Mouse (Mus musculus): Measurements from ENCODE around the gene Acp4.
"Not testable (repeated sequence)": the region's sequence is repeated elsewhere in the genome, so short reads cannot be mapped to it uniquely, and the experiment has no call there.

The Acp4 gene

DNA sequence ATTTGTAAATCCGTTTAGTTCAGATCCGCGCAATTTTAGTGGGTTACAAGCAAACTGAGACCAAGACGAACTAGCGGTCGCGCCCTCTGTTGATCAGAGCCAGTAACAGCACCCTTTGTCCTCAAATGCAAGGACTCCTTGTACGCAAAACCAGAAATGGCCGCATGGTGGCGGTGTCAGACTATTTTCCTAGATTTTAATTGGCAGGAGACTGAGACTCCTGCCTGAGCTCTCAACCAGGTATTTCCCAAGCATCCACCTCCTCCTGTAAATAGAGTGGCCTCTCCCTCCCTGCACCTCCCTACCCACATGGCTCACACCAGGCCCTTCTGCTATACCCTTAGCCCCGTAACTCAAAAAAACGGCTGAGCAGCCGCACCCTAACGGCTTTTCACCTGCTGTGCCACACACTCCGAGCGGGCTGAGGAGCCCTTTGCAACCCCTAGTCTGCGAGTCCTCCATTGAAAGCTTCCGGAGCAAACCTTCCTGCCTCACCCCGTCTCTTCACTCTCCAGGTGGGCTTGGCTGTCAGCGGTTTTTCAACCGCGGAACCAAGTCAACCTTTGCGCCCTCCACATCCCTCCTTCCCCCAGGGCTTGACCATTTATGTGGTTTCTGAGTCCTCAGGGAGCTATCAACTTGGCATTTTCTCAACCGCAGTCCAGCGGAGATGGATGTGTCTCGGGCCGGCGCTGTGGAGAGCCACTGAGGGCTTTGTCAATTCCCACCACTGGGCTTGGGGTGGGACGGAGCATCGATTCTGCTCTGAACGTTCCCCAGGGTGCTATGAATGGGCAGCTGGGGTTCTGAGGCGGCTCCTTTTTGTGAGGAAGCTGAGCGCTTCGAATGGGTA is 5.8 kb upstream of the Acp4 start:
- DNase-seq = peak; percentile 97

DNA sequence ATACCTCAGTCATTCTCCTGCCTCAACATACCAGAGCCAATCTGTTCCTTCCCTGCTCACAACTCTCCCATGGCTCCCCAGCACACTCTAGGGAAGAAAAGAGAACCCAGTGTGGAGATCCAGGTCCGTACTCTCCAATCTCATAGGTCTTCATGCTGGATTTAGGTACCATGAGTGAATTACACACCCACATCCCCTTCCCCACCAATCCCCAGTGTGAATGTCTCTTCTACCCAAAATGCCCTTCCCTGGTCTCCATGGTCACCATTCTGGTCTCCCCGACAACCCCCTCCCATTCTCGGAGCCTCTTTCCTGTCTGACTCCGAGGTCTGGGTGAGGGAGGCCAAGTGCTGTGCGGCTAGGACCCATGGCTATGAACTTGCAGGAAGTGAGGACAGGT is 4.0 kb upstream of the Acp4 start, which contains the start of gene Gm15517:
Gene Gm15517 (plus strand): TSS at position 301 of the 400 bp plus-strand sequence.
- DNase-seq = no peak

DNA sequence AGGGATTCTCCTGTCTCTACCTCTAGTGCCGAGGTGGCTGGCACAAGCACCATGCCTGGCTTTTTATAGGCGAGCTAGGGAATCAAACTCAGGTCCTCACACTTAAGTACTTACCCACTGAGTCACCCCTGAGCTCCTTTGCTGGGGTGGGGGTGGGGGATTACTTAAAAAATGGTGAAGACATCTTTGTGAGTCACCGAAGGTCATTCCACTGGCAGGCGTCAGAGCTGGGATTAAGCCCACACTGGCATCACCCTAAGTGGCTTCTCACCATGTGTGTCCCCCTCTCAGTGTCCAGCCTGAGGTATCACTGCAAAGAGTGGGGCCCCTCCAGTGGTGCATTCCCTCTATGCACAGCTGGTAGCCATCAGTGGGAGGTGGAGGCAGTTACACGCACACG is 3.2 kb upstream of the Acp4 start:
- DNase-seq = no peak

DNA sequence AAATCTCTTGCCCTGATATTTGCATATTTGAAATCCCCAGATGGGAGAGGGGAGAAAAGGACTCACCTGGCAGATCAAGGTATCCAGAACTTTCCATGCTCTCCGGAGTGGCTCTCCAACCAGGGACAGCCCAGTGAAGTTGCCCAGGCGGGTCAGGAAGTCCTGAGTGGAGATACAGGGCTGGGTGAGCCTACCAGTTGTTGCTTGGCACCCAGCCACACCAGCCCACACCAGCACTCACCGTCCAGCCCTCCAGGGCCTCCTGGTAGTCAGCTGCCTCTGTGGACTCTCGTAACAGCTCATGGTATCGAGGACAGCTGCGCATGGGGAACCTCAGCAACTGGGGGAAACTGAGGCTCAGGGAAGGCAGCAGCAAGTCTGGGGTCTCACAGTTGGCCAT is 2.2 kb downstream of the Acp4 start:
- no peak for DNase-seq

DNA sequence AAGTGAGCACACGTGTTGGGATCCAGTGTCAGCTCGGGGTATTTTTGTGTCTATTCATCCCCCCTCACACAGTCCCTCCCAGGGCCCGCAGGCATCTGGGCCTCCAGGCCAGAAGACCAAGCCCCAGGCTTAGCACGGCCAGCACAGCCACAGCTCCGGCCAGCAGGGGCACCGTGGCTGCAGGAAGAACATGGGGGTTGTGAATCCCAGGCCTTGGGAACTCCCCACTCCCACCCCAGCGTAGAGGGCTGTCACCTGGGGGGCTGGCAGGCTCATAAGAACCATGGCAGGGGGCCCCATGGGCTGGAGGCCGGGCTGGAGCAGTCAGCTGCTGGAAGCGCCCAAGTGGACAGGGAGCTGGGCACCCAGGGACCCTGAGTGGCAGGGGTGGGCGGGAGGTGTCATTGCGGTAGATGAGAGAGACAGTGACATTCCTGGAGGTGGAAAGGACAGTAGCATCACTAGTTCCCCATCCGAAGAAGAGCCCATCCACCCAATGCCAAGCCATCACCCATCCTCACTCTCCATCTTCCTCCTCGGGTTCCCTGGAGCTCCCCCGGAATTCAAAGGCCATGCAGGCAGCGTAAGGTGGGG is 4.1 kb downstream of the Acp4 start:
- DNase-seq = no peak

DNA sequence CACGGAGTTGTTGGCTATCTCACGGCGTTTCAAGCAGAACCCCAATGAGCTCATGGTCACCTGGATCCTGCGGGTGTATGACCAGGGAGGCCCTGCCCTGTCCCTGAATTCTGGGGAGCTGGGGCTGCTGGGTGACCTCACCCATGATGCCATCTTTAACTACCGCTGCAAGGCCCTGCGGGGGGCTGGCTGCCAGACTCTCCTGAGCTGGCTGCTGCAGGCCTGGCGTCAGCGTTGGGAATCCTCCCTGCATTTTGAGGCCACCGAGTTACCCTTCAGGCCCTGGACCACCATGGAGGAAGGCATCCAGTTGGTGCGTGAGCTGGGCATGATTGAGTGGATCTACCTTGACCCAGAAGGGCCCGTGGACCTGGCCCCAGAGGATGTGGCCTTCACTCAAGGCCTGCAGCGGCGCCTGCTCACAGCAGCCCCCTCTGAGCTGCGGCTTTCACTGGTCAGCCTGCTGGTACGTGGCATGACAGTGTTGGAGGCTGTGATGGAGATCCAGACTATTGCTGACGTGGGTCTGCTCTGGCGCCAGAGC is 6.4 kb downstream of the Acp4 start:
- not testable (repeated sequence) for DNase-seq

DNA sequence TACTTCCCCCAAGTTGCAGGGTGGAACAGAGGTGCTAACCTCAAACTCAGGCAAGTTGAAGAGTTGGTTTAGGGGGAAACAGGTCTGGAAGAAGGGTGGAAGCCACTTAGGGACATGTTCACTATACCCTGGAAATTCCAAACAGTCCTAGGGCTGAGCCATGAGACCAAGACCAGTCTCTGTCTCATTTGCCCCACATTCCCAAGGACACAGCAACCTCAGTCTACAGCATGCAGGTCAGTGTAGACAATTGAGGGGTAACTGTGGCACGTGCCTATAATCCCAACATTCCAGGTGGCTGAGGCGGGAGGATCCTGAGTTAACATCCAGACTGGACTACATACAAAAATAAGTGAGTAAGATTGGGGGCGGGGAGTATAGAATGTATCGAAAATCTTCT is 7.9 kb downstream of the Acp4 start:
- no peak for DNase-seq

DNA sequence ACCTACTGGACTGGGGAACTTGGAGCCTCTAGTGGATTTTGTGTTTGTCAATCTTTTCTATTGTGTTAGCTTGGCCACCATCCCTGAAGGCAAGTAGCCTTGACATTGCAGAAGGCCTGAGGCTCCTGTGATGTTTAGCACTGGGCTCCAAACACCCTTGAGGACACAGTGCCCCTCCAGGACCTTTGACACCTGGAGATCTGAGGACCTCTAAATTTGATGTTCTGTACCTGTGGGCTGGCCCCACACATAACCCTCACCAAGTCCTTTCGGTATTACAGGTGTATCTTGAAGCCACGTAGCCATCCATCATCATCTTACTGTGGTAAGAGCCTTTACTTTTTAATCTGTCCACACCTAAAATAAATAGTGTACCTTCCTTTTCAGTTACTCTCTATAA is 9.2 kb downstream of the Acp4 start:
- DNase-seq = no peak

DNA sequence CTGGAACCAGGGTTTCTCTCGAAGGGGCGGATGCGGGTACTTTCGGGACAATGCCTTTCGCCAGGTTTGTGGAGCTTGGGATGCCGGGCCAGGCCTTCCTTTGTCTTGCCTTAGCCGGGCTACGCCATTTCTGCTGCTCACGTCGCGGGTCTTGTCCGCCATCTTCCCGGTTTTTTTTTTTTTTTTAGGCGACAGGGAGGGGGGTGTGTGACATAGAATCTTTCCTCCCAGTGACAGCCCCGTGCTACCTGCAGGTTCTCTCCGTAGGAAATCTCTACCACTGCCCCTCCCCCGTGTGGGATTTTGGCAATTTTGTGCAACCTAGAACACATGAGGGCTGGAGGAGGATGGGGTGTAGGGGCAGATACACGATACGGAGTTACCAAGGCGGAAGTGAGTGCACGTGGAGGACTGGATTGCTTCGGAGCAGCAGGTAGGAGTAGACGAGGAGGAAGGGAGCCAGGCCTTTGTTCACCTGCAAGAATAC is 10.2 kb downstream of the Acp4 start:
- no peak for DNase-seq

DNA sequence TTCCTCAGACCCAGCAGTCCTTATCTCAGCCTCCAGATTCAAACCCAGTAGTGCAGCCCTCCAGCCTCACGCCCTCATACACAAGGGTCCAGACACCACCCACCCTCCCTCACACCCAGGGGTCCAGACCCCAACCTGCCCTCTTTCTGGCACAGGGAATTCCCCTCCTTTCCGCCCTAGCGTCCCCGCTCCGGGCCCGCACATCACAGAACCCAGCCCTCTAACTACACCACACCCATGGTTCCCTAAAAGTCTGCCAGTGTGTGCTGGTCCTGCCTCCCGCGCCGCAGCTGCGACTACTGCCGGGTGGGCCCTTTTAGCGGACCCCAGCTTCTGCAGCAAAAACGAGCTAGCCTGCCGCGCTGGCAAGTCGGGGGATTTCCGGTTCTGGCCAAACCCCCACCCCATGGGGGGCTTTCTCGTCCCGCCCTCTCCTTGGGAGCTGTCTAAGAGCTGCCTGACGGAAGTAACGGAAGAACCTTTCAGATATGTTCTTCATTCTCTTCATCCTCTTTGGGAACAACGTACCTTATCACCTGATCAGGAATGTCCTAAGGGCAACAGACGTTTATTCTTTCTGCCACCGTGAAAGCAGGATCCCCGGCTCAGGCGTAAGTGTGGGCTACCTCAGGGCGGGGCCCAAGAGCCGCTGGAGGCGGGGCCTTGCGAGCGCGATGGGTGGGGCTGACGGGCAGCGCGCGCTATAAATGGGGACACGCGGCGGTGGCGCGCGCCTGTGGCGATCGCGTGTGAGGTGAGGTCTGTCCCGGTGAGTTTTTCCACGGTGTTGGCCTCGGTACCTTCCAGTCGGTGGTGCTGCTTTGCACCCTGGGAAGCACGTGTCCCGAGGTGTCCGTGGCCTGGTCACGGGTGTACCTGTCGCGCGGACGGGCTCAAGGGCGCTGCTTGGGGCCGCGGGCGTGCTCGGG is 10.9 kb downstream of the Acp4 start, which contains the start of the genes 1700028J19Rik and 2410002F23Rik:
Gene 1700028J19Rik (minus strand): TSS at position 641 of the 929 bp plus-strand sequence.
Gene 2410002F23Rik (plus strand): TSS at position 668 of the 929 bp plus-strand sequence.
- DNase-seq = peak; percentile 95

DNA sequence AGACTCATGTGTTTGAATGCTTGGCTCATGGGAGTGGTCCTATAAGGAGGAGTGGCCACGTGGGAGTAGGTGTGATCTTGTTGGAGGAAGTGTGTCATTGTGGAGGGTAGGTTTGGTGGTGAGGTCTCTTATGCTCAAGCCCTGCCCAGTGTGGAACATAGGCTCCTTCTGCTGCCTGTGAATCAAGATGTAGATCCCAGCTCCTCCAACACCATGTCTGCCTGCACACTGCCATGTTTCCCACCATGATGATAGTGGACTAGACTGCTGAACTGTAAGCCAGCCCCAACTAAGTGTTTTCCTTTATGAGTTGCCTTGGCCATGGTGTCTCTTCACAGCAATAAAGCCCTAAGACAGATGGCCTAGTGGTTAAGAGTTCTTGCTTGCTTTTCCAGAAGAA is 13.1 kb downstream of the Acp4 start:
- no peak for DNase-seq

DNA sequence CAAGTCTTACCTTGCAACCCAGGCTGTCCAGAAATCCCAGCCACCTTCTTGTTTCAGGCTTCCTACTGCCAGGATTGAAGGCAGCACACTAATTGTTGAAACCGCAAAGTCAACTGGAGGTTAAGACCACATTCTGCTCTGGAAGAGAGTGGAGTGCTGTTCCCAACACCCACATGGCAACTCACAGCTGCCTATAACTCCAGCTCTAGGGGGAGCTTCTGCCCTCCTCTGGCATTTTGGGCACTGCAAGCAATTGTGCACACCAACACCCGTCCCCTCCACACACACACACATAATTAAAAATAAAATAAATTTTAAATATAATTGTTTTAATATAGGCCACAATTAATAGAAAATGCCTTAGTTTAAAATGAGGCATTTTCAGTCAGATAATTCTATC is 16.0 kb downstream of the Acp4 start:
- no peak for DNase-seq

DNA sequence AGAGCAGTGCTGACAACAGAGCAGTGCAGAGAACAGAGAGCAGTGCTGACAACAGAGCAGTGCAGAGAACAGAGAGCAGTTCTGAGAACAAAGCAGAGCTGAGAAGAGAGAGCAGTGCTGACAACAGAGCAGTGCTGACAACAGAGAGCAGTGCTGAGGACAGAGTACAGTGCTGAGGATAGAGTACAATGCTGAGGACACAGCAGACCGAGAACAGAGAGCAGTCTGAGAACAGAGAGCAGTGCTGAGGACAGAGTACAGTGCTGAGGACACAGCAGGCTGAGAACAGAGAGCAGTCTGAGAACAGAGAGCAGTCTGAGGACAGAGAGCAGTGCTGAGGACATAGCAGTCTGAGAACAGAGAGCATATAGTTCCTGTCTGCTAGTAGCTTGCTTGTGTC is 16.5 kb downstream of the Acp4 start:
- no peak for DNase-seq

DNA sequence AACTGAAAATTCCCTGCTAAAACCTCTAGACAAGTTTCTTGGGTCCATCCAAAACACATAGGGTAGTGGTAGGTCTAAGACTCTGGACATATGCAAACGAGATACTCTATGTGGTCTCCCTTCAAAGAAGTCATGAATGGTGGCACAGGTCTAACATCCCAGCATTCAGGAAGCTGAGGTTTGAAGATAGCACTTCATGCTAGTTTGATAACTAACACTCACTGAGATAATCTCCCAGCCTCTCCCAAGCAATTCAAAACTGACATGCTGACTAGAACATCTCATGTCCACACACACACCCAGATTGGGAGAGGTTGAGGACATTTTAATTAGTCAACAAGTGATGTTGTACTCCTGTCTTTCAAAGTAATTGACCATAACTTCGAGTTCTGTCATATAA is 17.3 kb downstream of the Acp4 start:
- no peak for DNase-seq

DNA sequence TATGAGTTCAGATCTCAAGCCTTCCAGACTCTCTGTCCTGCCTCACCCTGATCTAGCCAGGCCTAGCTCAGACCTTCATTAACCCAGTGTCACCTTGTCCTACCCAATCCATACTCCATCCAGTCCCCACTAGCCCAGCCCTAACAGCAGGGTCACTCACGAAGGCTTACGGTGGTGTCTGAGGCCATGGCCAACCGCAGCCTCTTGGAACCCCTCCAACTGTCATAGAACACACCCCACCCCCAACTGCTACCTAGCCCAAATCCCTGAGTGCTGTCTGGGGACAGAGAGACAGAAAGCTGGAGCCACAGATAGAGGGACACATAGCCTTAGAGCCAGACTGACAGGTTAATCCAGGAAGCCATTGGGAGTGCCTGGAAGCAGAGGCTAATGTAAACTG is 21.3 kb downstream of the Acp4 start, which contains the start of gene Gm36864:
Gene Gm36864 (plus strand): TSS at position 269 of the 400 bp plus-strand sequence.
- no peak for DNase-seq

DNA sequence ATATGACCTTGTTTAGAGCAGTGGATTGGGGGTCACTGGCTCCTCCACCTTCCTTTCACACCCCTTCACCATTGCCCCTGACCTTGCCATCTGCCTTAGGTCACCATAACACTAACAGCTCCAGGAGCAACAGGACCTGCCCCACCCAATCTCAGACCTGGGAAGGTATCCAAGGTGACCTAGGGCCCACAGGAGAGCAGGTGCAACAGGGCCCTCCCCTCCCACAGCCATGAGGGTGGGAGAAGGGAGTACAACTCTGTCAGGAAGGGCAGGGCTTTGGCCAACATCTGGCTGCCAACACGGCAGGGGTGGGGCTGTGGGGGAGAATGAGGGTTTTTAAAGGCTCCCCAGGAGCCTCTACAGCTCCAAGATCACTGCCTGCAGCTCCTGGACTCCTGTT is 32.1 kb downstream of the Acp4 start, which contains the start of gene Klk1:
Gene Klk1 (plus strand): TSS at position 285 of the 400 bp plus-strand sequence.
- DNase-seq = peak; percentile 59

DNA sequence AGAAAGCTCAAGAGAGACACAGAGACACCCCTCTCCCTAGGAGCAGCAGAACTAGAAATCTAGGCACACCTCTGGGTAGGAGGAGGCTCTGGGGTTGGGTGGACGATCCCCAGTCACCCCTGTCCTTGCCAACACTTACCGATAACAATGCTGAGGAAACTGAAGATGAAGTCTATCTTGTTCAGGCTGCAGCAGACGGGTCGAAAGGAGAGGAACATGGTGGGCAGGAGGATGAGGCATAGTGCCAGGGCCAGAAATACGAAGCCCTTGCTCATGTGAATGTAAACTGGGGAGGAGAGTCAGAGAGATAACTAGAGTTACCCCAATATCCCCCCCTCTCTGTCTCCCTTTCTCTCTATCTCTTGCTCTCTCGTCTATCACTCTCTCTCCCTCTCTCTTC is 34.8 kb downstream of the Acp4 start:
- not testable (repeated sequence) for DNase-seq

DNA sequence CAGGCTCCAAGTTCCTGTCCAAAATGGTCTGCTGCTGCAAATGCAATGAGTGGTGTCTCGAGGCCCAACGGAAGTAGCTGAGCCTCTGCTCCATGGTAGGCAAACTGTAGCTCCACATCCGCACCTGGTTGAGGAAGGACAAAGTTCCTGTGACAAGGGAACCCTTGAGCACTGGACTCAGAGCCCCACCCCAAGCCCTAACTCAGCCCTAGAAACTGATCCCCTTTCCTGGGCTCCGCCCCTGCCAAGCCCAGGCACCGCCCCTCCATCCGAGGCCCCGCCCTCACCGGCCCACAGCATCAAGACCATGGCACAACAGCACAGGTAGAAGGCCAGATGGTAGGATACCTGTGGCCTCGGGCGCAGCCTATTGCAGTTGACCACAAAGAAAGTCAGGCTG is 35.6 kb downstream of the Acp4 start:
- not testable (repeated sequence) for DNase-seq

DNA sequence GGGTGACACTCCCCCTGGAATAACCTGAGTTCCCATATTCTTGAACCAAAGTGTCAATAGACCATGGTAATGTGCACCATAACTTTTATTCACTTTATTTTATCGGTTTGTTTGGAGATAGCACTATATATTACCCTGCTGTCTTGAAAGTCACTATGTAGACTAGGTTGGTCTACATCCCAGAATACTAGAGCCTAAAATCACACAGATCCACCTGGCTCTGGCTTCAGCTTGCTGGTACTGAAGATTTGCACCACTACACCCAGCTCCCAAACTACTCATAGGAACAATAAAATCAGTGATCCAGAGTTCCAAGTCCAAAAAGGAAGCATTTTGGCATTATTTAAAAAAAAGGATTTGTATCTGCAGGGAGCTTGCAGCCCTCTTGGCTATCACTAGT is 41.5 kb downstream of the Acp4 start, which contains the start of gene Klk1b5:
Gene Klk1b5 (plus strand): TSS at position 301 of the 400 bp plus-strand sequence.
- DNase-seq = no peak

DNA sequence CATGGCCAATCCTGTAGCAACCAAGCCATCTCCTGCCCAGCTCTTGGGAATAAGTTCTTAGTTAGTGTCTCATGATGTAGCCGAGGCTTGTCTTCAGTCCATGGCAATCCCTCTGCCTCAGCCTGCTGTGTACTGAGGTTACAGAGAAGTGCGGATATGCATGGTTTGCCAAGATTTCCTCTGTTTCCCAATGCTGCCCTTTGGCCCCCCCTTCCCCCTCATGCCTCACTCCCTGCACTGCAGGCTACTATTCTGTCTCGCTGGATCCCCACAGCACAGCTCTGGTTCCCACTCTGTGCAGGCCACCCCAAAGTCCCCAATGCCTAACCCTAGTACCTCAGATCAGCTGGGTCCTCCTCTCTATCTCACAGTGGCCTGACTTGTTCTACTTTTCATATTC is 48.9 kb downstream of the Acp4 start:
- DNase-seq = no peak

DNA sequence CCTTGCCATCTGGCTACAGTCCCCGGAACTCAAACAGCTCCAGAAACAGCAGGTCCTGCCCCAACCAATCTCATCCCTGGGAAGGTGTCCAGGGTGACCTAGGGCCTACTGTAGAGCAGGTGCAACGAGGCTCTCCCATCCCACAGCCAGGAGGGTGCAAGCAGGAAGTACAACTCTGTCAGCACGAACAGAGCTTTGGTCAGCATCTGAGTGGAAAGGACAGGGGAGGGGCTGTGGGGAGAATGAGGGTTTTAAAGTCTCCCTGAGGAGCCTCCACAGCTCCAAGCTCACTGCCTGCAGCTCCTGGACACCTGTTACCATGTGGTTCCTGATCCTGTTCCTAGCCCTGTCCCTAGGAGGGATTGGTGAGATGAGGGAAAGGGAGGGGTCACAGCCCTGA is 50.0 kb downstream of the Acp4 start, which contains the start of gene Klk1b4:
Gene Klk1b4 (plus strand): TSS at position 301 of the 400 bp plus-strand sequence.
- not testable (repeated sequence) for DNase-seq

All from kidney, adult 18-20 months (tissue).